Mouse (Mus musculus): ENCODE data around the gene Trim71. TPM values are rescaled to one million over a fixed set of nuclear protein-coding genes. Genes with fewer than 3 reads are reported as not detected.

Gene Trim71
- polyA plus RNA-seq, 1 experiment from 2014 or later: 0.16 TPM

DNA sequence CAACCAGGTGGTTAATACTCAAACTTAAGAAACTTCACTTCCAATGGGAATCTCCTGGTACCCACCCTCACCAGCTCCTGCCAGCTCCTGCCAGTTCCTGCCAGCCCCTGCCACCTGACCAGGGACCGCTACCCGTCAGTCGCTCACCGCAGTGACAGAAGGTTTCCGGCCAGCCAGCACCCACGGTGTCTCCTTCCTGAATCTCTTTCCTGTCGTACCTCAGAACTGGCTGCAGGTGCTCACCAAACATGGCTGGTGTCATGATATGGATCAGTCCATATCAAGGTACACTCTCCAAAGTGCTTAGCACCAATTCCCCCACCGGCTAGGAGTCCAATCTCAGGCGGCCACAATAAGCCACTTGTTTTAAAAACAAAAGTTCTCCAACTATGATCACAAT, 54.4 kb downstream of the Trim71 start:
- Histone ChIP-seq H3K9ac (replicated peaks; ENCODE audit: low read length) (no peak overlapping the region), H3K4me1 (ENCODE audit: control insufficient read depth, insufficient read depth, low read length) (no peaks in the 10 kb centered on the region), H3K4me2 (ENCODE audit: low read length) (no peak overlapping the region), H3K9me3 (ENCODE audit: control insufficient read depth, low read length) (peaks cover 23% of the 10 kb centered on the region), H3K4me3 (replicated peaks; ENCODE audit: low read depth, low read length) (no peak overlapping the region), H3K36me3 (ENCODE audit: control insufficient read depth, insufficient read depth, low read length) (peaks cover 6% of the 10 kb centered on the region; the same call in 1 of the 2 replicates), H3K27me3 (ENCODE audit: control insufficient read depth, insufficient read depth, low read length) (no peaks in the 10 kb centered on the region), H3K27ac (replicated peaks; ENCODE audit: low read depth, low read length) (no peak overlapping the region)
- ATAC-seq (ENCODE audit: low FRiP score, low TSS enrichment) (no peak), DNase-seq (no peak)
- WGBS: 94% methylated on average over 9 of the region's 9 CpGs

DNA sequence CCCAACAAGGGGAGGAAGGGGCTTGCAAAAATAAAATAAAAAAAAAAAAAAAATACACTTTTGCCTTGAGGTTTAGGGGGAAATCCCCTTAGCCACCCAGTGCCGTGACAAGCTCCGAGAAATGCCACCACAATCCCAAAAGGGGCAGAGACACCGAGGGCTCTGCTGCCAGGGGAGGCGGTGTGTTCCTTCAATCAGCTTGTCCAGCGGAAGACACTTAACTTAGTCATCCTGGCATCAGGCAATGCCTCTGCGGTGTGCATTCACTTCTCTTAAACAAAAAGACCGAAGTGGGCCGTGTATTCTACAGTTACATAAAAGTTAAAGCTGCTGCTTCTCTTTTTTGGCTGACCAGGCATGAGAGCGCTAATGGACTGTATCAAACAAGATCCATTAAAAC, 56.7 kb downstream of the Trim71 start:
- H3K4me1 ChIP-seq (ENCODE audit: control insufficient read depth, insufficient read depth, low read length): no peaks in the 10 kb centered on the region
- WGBS: 93% methylated on average over 9 of the region's 9 CpGs
- no peak overlapping the region for H3K9ac ChIP-seq (replicated peaks; ENCODE audit: low read length)
- no peak overlapping the region for H3K4me2 ChIP-seq (ENCODE audit: low read length)
- H3K9me3 ChIP-seq (ENCODE audit: control insufficient read depth, low read length): peaks cover 6% of the 10 kb centered on the region
- no peak for ATAC-seq (ENCODE audit: low FRiP score, low TSS enrichment)
- no peak overlapping the region for H3K4me3 ChIP-seq (replicated peaks; ENCODE audit: low read depth, low read length)
- H3K36me3 ChIP-seq (ENCODE audit: control insufficient read depth, insufficient read depth, low read length): no peaks in the 10 kb centered on the region
- H3K27ac ChIP-seq (replicated peaks; ENCODE audit: low read depth, low read length): no peak overlapping the region
- H3K27me3 ChIP-seq (ENCODE audit: control insufficient read depth, insufficient read depth, low read length): no peaks in the 10 kb centered on the region
- DNase-seq: no peak

DNA sequence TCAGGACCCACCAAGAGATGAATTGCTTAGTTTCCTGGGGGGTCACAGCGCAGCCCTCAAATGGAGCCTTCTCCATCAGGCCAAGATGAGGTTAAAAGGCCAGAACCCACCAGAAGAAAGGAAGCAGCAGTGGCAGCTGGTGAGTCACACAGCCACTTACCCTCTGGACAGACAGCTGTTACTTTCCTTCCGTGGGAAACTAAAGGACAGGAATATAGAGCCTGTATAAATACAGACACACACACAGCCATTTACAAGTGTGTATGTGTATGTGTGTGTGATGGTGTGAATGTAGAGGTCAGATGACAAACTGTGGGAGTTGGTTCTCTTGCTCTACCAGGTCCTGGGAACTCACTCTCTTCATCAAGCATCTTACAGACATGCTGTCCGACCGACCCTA, 57.6 kb downstream of the Trim71 start:
- ATAC-seq (ENCODE audit: low FRiP score, low TSS enrichment) (no peak), DNase-seq (no peak)
- Histone ChIP-seq H3K4me3 (replicated peaks; ENCODE audit: low read depth, low read length) (no peak overlapping the region), H3K4me2 (ENCODE audit: low read length) (no peak overlapping the region), H3K27me3 (ENCODE audit: control insufficient read depth, insufficient read depth, low read length) (no peaks in the 10 kb centered on the region), H3K4me1 (ENCODE audit: control insufficient read depth, insufficient read depth, low read length) (no peaks in the 10 kb centered on the region), H3K36me3 (ENCODE audit: control insufficient read depth, insufficient read depth, low read length) (no peaks in the 10 kb centered on the region), H3K27ac (replicated peaks; ENCODE audit: low read depth, low read length) (no peak overlapping the region), H3K9ac (replicated peaks; ENCODE audit: low read length) (no peak overlapping the region), H3K9me3 (ENCODE audit: control insufficient read depth, low read length) (no peaks in the 10 kb centered on the region)
- 87% methylated on average over 4 of the region's 4 CpGs for WGBS

DNA sequence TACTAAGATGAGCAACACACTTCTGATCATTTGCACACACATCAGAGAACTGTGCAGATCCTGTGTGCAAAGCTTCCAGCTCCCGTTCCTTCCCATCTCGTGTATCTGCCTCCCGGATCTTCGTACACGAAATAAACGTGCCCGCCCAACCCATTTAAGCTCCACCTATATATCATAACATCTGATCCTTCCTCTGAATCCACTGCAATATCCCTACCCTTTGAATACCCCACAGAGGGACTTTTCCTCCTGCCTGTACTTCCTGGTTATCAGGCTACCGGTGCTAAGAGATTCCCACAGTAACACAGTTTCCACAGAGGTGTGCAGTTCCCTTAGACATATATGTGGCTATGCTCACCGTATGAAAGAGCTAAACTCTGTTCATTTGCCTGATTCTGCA, 59.4 kb downstream of the Trim71 start, which contains the start of gene Ccr4:
Gene Ccr4 (minus strand): TSS at position 101 of the 400 bp plus-strand sequence.
- Histone ChIP-seq H3K27ac (replicated peaks; ENCODE audit: low read depth, low read length) (no peak within 1 kb of the TSS), H3K36me3 (ENCODE audit: control insufficient read depth, insufficient read depth, low read length) (no peaks in the 10 kb centered on the region), H3K4me1 (ENCODE audit: control insufficient read depth, insufficient read depth, low read length) (no peaks in the 10 kb centered on the region), H3K9me3 (ENCODE audit: control insufficient read depth, low read length) (no peaks in the 10 kb centered on the region), H3K9ac (replicated peaks; ENCODE audit: low read length) (no peak within 1 kb of the TSS), H3K4me3 (replicated peaks; ENCODE audit: low read depth, low read length) (no peak within 1 kb of the TSS), H3K4me2 (ENCODE audit: low read length) (no peak within 1 kb of the TSS), H3K27me3 (ENCODE audit: control insufficient read depth, insufficient read depth, low read length) (no peaks in the 10 kb centered on the region)
- ATAC-seq (ENCODE audit: low FRiP score, low TSS enrichment): no peak
- WGBS: 90% methylated on average over 9 of the region's 9 CpGs
- DNase-seq: no peak

DNA sequence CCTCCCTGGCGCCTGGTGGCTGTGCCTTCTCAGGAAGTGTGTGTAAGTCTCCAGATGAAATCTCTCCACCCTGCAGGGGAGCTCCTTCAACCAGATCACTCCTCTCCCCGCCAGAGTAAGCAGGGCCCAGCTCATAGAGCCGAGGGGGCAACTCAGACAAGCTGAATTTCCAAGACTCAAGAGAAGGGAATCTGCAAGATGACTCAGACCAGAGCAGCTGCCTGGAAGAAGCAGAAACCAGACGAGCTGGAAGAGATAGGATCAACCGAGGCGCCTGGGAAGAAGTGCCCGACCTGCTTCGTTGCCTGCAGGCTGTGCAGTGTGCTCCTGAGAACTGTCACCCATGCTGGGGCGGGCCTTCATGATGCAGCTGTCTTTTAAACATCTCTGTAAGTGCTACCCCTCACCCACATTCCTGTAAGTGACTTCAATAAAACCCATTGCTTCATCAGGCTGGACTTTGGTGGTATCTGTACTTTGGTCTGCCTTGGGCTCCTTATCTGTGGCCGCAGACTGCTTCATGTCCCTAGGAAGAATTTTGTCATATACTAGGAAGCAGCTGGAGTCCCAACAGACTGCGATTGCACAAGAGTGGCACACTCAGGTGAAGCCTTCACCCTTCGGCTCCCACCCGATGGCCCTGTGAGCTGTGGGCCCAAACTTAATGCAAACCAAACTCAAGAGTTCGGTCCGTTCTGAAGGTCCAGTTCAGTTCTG, 61.3 kb downstream of the Trim71 start:
- Histone ChIP-seq H3K4me3 (replicated peaks; ENCODE audit: low read depth, low read length) (no peak overlapping the region), H3K4me2 (ENCODE audit: low read length) (no peak overlapping the region), H3K9ac (replicated peaks; ENCODE audit: low read length) (no peak overlapping the region), H3K27ac (replicated peaks; ENCODE audit: low read depth, low read length) (no peak overlapping the region), H3K4me1 (ENCODE audit: control insufficient read depth, insufficient read depth, low read length) (no peaks in the 10 kb centered on the region), H3K36me3 (ENCODE audit: control insufficient read depth, insufficient read depth, low read length) (no peaks in the 10 kb centered on the region), H3K9me3 (ENCODE audit: control insufficient read depth, low read length) (no peaks in the 10 kb centered on the region), H3K27me3 (ENCODE audit: control insufficient read depth, insufficient read depth, low read length) (no peaks in the 10 kb centered on the region)
- ATAC-seq (ENCODE audit: low FRiP score, low TSS enrichment) (no peak), DNase-seq (no peak)
- WGBS: 73% methylated on average over 15 of the region's 15 CpGs

DNA sequence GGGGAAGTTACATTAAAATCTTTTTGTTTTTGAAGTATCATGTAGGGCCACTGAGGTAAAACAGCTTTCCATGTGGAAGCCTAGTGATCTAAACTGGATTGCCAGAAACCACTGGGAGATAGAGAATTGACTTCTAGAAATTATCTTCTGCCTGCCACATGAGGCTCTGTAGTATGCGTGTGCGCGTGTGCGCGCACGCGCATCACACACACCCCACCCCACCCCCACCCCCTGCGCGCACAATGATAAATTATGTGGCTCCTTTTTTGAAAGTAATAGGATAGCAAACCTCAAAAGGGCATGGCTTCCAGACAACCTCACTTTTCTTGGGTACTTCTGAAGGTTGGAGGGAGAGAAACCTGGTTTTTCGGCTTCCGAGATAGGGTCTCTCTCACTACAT, 62.3 kb downstream of the Trim71 start:
- H3K4me3 ChIP-seq (replicated peaks; ENCODE audit: low read depth, low read length): no peak overlapping the region
- ATAC-seq (ENCODE audit: low FRiP score, low TSS enrichment): no peak
- 98% methylated on average over 11 of the region's 11 CpGs for WGBS
- no peak for DNase-seq
- no peaks in the 10 kb centered on the region for H3K4me1 ChIP-seq (ENCODE audit: control insufficient read depth, insufficient read depth, low read length)
- no peak overlapping the region for H3K9ac ChIP-seq (replicated peaks; ENCODE audit: low read length)
- no peak overlapping the region for H3K4me2 ChIP-seq (ENCODE audit: low read length)
- no peaks in the 10 kb centered on the region for H3K27me3 ChIP-seq (ENCODE audit: control insufficient read depth, insufficient read depth, low read length)
- H3K27ac ChIP-seq (replicated peaks; ENCODE audit: low read depth, low read length): no peak overlapping the region
- H3K36me3 ChIP-seq (ENCODE audit: control insufficient read depth, insufficient read depth, low read length): no peaks in the 10 kb centered on the region
- no peaks in the 10 kb centered on the region for H3K9me3 ChIP-seq (ENCODE audit: control insufficient read depth, low read length)

DNA sequence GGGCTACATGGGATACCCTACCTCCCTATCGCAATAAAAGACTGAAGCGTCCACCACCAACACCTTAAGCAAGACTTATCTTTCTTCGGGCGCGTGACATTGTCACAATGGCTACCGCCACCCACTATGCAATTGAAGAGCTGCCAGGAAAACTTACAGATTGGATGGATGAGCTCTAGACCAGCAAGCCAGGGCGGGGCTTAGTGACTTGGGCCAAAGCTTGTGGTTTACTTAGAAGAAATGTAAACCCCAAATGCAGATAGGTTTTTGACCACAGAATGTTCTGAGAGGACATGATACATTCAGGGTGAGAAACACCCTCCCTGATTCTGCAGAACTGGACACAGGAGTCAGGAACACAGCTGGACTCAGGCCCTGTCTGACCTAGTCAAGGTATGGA, 63.1 kb downstream of the Trim71 start:
- DNase-seq (no peak), ATAC-seq (ENCODE audit: low FRiP score, low TSS enrichment) (no peak)
- H3K27me3 ChIP-seq (ENCODE audit: control insufficient read depth, insufficient read depth, low read length): no peaks in the 10 kb centered on the region
- H3K4me3 ChIP-seq (replicated peaks; ENCODE audit: low read depth, low read length): no peak overlapping the region
- H3K9me3 ChIP-seq (ENCODE audit: control insufficient read depth, low read length): no peaks in the 10 kb centered on the region
- WGBS: 96% methylated on average over 7 of the region's 7 CpGs
- H3K9ac ChIP-seq (replicated peaks; ENCODE audit: low read length): no peak overlapping the region
- no peak overlapping the region for H3K4me2 ChIP-seq (ENCODE audit: low read length)
- no peaks in the 10 kb centered on the region for H3K4me1 ChIP-seq (ENCODE audit: control insufficient read depth, insufficient read depth, low read length)
- H3K27ac ChIP-seq (replicated peaks; ENCODE audit: low read depth, low read length): no peak overlapping the region
- no peaks in the 10 kb centered on the region for H3K36me3 ChIP-seq (ENCODE audit: control insufficient read depth, insufficient read depth, low read length)

DNA sequence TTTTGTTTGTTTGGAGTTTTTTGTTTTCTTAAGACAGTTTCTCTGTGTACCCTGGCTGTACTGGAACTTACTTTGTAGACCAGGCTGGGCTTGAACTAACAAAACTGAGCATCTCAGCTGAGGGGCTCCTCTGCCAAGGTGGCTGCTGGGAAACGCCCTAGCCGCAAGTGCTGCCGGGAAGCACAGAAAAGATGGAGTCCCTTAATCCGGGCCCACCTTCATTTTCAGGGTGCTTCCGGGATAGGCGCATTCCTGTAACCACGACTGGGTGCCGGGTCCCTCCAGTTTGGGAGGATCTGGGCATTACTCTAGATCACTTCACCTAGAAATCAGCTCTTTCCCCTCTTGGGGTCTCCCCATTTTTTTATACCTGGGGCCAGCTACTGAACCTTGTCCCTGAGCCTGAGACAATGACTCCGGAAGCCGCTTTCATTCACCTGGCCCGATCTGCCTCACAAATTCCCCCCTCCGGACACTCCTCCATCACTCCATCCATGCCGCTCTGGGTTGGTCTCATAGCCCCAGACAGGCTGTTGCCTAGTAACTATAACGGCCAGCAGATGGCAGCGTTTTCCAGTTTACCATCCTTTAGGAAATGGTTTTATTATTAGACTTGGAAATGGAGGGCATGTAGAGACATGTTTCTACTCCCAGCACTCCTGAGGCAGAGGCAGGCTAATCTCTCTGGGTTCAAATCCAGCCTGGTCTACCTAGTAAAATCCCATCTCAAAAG, 64.2 kb downstream of the Trim71 start:
- Histone ChIP-seq H3K4me3 (replicated peaks; ENCODE audit: low read depth, low read length) (no peak overlapping the region), H3K36me3 (ENCODE audit: control insufficient read depth, insufficient read depth, low read length) (no peaks in the 10 kb centered on the region), H3K4me1 (ENCODE audit: control insufficient read depth, insufficient read depth, low read length) (no peaks in the 10 kb centered on the region), H3K4me2 (ENCODE audit: low read length) (no peak overlapping the region), H3K9ac (replicated peaks; ENCODE audit: low read length) (no peak overlapping the region), H3K9me3 (ENCODE audit: control insufficient read depth, low read length) (no peaks in the 10 kb centered on the region), H3K27me3 (ENCODE audit: control insufficient read depth, insufficient read depth, low read length) (no peaks in the 10 kb centered on the region), H3K27ac (replicated peaks; ENCODE audit: low read depth, low read length) (no peak overlapping the region)
- DNase-seq (peak; percentile 80), ATAC-seq (ENCODE audit: low FRiP score, low TSS enrichment) (no peak)
- 21% methylated on average over 15 of the region's 15 CpGs for WGBS

DNA sequence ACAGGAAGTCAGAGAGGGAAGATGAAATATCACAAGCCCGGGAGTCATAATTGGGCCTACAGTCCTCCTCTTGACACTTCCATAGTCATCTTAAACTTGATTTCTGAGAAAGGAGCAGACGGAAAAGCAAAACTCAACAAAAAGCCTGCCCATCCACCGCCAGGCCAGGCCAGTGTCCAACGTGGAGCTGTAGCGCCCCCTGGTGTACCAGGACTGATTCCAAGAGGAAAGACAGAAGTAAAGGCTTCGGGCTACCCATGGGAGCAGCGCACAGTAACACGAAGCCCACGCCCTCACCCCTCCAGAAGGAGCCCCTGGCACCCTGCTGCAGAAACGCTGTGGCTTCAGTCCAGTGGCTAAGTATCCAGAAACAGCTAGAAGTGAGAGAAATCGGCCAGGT, 66.0 kb downstream of the Trim71 start:
- Histone ChIP-seq H3K27ac (replicated peaks; ENCODE audit: low read depth, low read length) (no peak overlapping the region), H3K9me3 (ENCODE audit: control insufficient read depth, low read length) (no peaks in the 10 kb centered on the region), H3K9ac (replicated peaks; ENCODE audit: low read length) (no peak overlapping the region), H3K4me2 (ENCODE audit: low read length) (no peak overlapping the region), H3K36me3 (ENCODE audit: control insufficient read depth, insufficient read depth, low read length) (no peaks in the 10 kb centered on the region), H3K4me1 (ENCODE audit: control insufficient read depth, insufficient read depth, low read length) (no peaks in the 10 kb centered on the region), H3K4me3 (replicated peaks; ENCODE audit: low read depth, low read length) (no peak overlapping the region), H3K27me3 (ENCODE audit: control insufficient read depth, insufficient read depth, low read length) (no peaks in the 10 kb centered on the region)
- WGBS: 10% methylated on average over 11 of the region's 11 CpGs
- no peak for ATAC-seq (ENCODE audit: low FRiP score, low TSS enrichment)
- DNase-seq: peak; percentile 89

Data from midbrain, embryonic 14.5 days (tissue).